Mouse (Mus musculus) heart, embryonic 14.5 days (tissue): ENCODE measurements around the gene Spsb1. TPM values are rescaled to one million over a fixed set of nuclear protein-coding genes. Genes with fewer than 3 reads are reported as not detected.

Experiments
- ATAC-seq: fragments of 200-750 bp; cut with Nextera tagmentation; 2 replicates; pipeline ENCODE4 v1.8.0; 2017; ENCODE audit warnings: low read depth, moderate TSS enrichment; ENCODE audit not compliant: insufficient number of reproducible peaks, insufficient read depth, low FRiP score
- H3K27ac ChIP-seq, 2 experiments: fragments of 200-500 bp in 1 of 2; fragments of 300-500 bp in 1 of 2; sonication (generic) in 1 of 2; replicated peaks in 1 of 2; 2 replicates each; pipeline ENCODE4 v1.5.1; 2012 to 2014; ENCODE audit warnings: low read depth in 2 of 2, low read length in 2 of 2, control low read depth in 1 of 2, mild to moderate bottlenecking in 1 of 2, mixed read lengths in 1 of 2; ENCODE audit not compliant: control insufficient read depth in 1 of 2, insufficient read depth in 1 of 2
- H3K27me3 ChIP-seq: fragments of 300-500 bp; sonication (generic); 2 replicates; pipeline ENCODE4 v1.6.1; 2014; ENCODE audit warnings: mild to moderate bottlenecking, low read length, control low read depth; ENCODE audit not compliant: control insufficient read depth, insufficient read depth
- H3K36me3 ChIP-seq: fragments of 300-500 bp; sonication (generic); 2 replicates; pipeline ENCODE4 v1.6.1; 2014; ENCODE audit warnings: mild to moderate bottlenecking, control low read depth, low read length, mixed read lengths; ENCODE audit not compliant: control insufficient read depth, insufficient read depth
- H3K4me1 ChIP-seq, 2 experiments: fragments of 200-500 bp in 1 of 2; fragments of 300-500 bp in 1 of 2; sonication (generic) in 1 of 2; 2 replicates each; pipeline ENCODE4 v1.6.1; 2012 to 2014; ENCODE audit warnings: low read length in 2 of 2, control low read depth in 1 of 2, mixed read lengths in 1 of 2; ENCODE audit not compliant: control insufficient read depth in 2 of 2, insufficient read depth in 2 of 2
- H3K4me2 ChIP-seq: fragments of 300-500 bp; sonication (generic); 2 replicates; pipeline ENCODE4 v1.6.1; 2014; ENCODE audit warnings: mild to moderate bottlenecking, low read length
- H3K4me3 ChIP-seq, 2 experiments: fragments of 200-500 bp in 1 of 2; fragments of 300-500 bp in 1 of 2; sonication (generic) in 1 of 2; 2 replicates each; pipeline ENCODE4 v1.5.1; 2012 to 2014; ENCODE audit warnings: low read length in 2 of 2, mild to moderate bottlenecking in 2 of 2, control low read depth in 1 of 2, low read depth in 1 of 2, moderate library complexity in 1 of 2; ENCODE audit not compliant: control insufficient read depth in 1 of 2, insufficient read depth in 1 of 2
- H3K9ac ChIP-seq: fragments of 300-500 bp; sonication (generic); 2 replicates; pipeline ENCODE4 v1.6.1; 2014; ENCODE audit warnings: mild to moderate bottlenecking, low read length
- H3K9me3 ChIP-seq: fragments of 300-500 bp; sonication (generic); 2 replicates; pipeline ENCODE4 v1.6.1; 2016; ENCODE audit warnings: low read length, control low read depth; ENCODE audit not compliant: control insufficient read depth
- WGBS: fragments of 180-500 bp; shearing (Covaris S2); extraction: QIAGEN DNeasy Blood & Tissue Kit; methylation state at CpG from one replicate; pipeline ENCODE4 v1.1.7; 2014; 5-methylcytosine and 5-hydroxymethylcytosine counted together
- polyA plus RNA-seq: library from polyadenylated mRNA; unstranded; fragments of >200 nt; fragmentation: Nextera tagmentation; extraction: Ambion mirVana; gene quantifications from 2 replicates; pipeline ENCODE4 v1.2.1, GENCODE M21; 2014

The Spsb1 gene
- polyA plus RNA-seq, 1 experiment from 2014 or later = 6.3 TPM

- WGBS = 45% methylated on average over 9 of the region's 9 CpGs
- no peak overlapping the region for H3K4me2 ChIP-seq
- no peak overlapping the region for H3K9ac ChIP-seq
- peaks cover 7 to 8% of the 10 kb centered on the region in 2 experiments for H3K4me1 ChIP-seq
- no peak for ATAC-seq
- no peak overlapping the region for H3K27ac ChIP-seq
- no peaks in the 10 kb centered on the region for H3K27me3 ChIP-seq
- no peak overlapping the region for H3K4me3 ChIP-seq
- no peaks in the 10 kb centered on the region for H3K9me3 ChIP-seq
- H3K36me3 ChIP-seq = no peaks in the 10 kb centered on the region
Measured at GRCm38 (mm10) chr4:149971393-149971792, 16.6 kb upstream of the Spsb1 start.

- peaks cover 4 to 5% of the 10 kb centered on the region in 2 experiments; a peak in 3 of 4 replicates for H3K4me1 ChIP-seq
Measured at GRCm38 (mm10) chr4:149968526-149968925, 13.7 kb upstream of the Spsb1 start.

GRCm38 (mm10) chr4:149966963-149967362, 12.1 kb upstream of the Spsb1 start:
- no peaks in the 10 kb centered on the region for H3K9me3 ChIP-seq
- H3K27ac ChIP-seq = no peak overlapping the region
- H3K4me3 ChIP-seq = no peak overlapping the region
- H3K36me3 ChIP-seq = no peaks in the 10 kb centered on the region
- 78% methylated on average over 9 of the region's 9 CpGs for WGBS
- peaks cover 4 to 5% of the 10 kb centered on the region in 2 experiments; a peak in 3 of 4 replicates for H3K4me1 ChIP-seq
- no peak overlapping the region for H3K9ac ChIP-seq
- no peaks in the 10 kb centered on the region for H3K27me3 ChIP-seq
- ATAC-seq = no peak
- H3K4me2 ChIP-seq = no peak overlapping the region

More at GRCm38 (mm10) chr4:149968526-149968925, 13.7 kb upstream of the Spsb1 start:
- no peaks in the 10 kb centered on the region for H3K9me3 ChIP-seq
- no peaks in the 10 kb centered on the region for H3K36me3 ChIP-seq
- H3K4me3 ChIP-seq = no peak overlapping the region
- H3K4me2 ChIP-seq = no peak overlapping the region
- no peak overlapping the region for H3K27ac ChIP-seq
- 56% methylated on average over 6 of the region's 6 CpGs for WGBS
- H3K9ac ChIP-seq = no peak overlapping the region
- no peak for ATAC-seq
- H3K27me3 ChIP-seq = no peaks in the 10 kb centered on the region

GRCm38 (mm10) chr4:149966252-149966651, 11.4 kb upstream of the Spsb1 start:
- Histone ChIP-seq H3K27ac (no peak overlapping the region), H3K9me3 (no peaks in the 10 kb centered on the region), H3K27me3 (no peaks in the 10 kb centered on the region), H3K4me2 (no peak overlapping the region), H3K9ac (no peak overlapping the region), H3K36me3 (no peaks in the 10 kb centered on the region), H3K4me3 (no peak overlapping the region), H3K4me1 (peaks cover 4 to 5% of the 10 kb centered on the region in 2 experiments; a peak in 3 of 4 replicates)
- no peak for ATAC-seq
- WGBS = 41% methylated on average over 5 of the region's 5 CpGs

- Histone ChIP-seq H3K27me3 (no peaks in the 10 kb centered on the region), H3K4me3 (no peak overlapping the region), H3K36me3 (no peaks in the 10 kb centered on the region), H3K9me3 (no peaks in the 10 kb centered on the region), H3K27ac (no peak overlapping the region), H3K4me2 (no peak overlapping the region), H3K9ac (no peak overlapping the region), H3K4me1 (peaks cover 4 to 5% of the 10 kb centered on the region in 2 experiments; a peak in 3 of 4 replicates)
- ATAC-seq = no peak
- WGBS = 67% methylated on average over 6 of the region's 6 CpGs
Measured at GRCm38 (mm10) chr4:149965672-149966071, 10.8 kb upstream of the Spsb1 start.

- no peak overlapping the region for H3K4me3 ChIP-seq
- no peak overlapping the region for H3K9ac ChIP-seq
- ATAC-seq = no peak
- H3K27ac ChIP-seq = no peak overlapping the region
- H3K36me3 ChIP-seq = no peaks in the 10 kb centered on the region
- no peaks in the 10 kb centered on the region for H3K9me3 ChIP-seq
- no peak overlapping the region for H3K4me2 ChIP-seq
- WGBS = 63% methylated on average over 6 of the region's 6 CpGs
- peaks cover 4 to 5% of the 10 kb centered on the region in 2 experiments; a peak in 3 of 4 replicates for H3K4me1 ChIP-seq
- no peaks in the 10 kb centered on the region for H3K27me3 ChIP-seq
Measured at GRCm38 (mm10) chr4:149965242-149965641, 10.4 kb upstream of the Spsb1 start.

- H3K9ac ChIP-seq = no peak overlapping the region
- no peaks in the 10 kb centered on the region for H3K9me3 ChIP-seq
- no peak overlapping the region for H3K27ac ChIP-seq
- 65% methylated on average over 3 of the region's 3 CpGs for WGBS
- no peak overlapping the region for H3K4me2 ChIP-seq
- no peaks in the 10 kb centered on the region for H3K27me3 ChIP-seq
- no peaks in the 10 kb centered on the region for H3K36me3 ChIP-seq
- ATAC-seq = no peak
- H3K4me1 ChIP-seq = peaks cover 4 to 5% of the 10 kb centered on the region in 2 experiments; a peak in 3 of 4 replicates
- H3K4me3 ChIP-seq = no peak overlapping the region
Measured at GRCm38 (mm10) chr4:149964770-149965169, 9.9 kb upstream of the Spsb1 start.

GRCm38 (mm10) chr4:149964285-149964684, 9.4 kb upstream of the Spsb1 start:
- no peak for ATAC-seq
- Histone ChIP-seq H3K9me3 (no peaks in the 10 kb centered on the region), H3K9ac (no peak overlapping the region), H3K4me3 (no peak overlapping the region), H3K36me3 (no peaks in the 10 kb centered on the region), H3K27me3 (no peaks in the 10 kb centered on the region), H3K4me2 (no peak overlapping the region), H3K4me1 (peaks cover 4 to 5% of the 10 kb centered on the region in 2 experiments; a peak in 3 of 4 replicates), H3K27ac (no peak overlapping the region)
- WGBS = 88% methylated on average over 8 of the region's 8 CpGs
